Mouse (Mus musculus) thymus, postnatal 4 days (tissue): ENCODE measurements around the gene Wwox.

Source experiments
- DNase-seq: peaks from one replicate; pipeline ENCODE4 v3.0.0; 2021

Wwox gene

GRCm38 (mm10) chr8:114469208-114469590 is 29.7 kb downstream of the Wwox start:
- DNase-seq: no peak

DNA sequence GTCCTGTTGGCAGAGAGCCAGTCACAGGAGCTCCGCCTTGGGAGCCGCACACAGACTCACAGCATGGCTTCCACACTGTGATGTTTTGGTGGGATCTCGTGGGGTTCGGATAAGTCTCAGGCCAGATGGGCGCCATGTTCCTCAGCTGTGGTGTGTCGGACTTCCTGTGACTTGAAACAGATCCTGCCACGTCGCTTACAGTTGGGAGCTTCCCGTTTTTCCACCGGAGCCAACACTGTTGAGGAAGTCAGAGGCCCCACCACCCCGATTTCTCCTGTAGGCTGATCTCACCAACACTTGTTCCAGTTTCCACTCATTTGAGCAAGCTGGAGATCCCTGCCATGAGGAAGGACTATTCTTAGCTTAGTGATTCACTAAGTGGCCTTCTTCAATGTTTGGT is 34.1 kb downstream of the Wwox start:
- DNase-seq: no peak

DNA sequence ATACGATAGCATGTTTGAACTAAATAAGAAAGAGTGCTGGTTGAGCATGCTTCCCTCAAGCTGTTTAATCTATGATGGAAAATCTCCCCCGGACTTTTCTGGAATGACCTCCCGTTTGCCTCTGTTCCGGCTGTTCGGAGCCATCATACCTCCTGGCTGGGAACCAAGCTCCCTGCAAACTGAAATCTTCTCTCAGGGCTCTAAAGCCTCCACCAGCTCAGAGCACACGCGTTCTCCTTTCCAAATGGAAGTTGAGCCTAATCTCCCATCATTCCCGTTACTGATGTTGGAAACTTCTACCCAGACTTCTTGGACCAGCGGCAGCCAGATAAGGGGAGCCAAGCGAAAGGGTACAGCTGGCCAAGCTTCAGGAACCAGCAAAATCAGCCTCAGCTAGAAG is 37.5 kb downstream of the Wwox start:
- no peak for DNase-seq

DNA sequence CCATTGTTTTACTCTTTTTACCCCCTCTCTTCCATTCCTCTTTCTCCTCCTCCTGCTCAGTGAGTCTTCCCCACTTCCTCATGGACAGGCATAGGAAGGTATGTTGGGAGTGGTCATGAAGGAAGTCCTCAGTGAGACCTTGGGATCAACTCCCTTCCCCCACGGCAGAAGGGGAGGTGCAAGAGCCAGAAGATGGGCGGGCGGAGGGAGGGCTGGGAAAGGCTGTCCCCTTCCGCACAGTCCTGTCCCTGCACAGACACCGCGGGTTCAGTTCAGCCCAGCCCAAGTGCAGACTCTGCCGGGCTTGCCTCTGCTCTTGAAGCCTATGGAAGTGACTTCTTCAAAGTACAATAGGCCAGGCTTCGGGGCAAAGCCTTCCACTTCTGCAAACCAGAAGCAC is 38.3 kb downstream of the Wwox start:
- no peak for DNase-seq

DNA sequence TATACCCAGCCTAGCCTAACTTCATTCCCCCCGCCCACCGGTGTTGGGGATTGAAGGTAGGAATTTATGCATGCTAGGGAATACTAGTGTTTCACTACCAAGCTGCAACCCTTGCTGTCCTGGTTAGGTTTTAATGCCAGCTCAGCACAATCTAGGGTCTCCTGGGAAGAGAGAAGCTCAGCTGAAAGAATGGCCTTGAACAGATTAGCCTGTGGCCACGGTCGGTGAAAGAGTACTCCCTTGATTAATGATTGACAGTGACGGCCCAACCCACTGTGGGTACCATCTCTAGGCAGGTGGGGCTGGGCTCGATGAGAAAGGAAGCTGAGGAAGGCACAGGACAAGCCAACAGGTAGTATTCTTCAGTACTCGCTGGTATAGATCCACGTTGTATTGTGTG is 40.3 kb downstream of the Wwox start:
- DNase-seq: no peak

DNA sequence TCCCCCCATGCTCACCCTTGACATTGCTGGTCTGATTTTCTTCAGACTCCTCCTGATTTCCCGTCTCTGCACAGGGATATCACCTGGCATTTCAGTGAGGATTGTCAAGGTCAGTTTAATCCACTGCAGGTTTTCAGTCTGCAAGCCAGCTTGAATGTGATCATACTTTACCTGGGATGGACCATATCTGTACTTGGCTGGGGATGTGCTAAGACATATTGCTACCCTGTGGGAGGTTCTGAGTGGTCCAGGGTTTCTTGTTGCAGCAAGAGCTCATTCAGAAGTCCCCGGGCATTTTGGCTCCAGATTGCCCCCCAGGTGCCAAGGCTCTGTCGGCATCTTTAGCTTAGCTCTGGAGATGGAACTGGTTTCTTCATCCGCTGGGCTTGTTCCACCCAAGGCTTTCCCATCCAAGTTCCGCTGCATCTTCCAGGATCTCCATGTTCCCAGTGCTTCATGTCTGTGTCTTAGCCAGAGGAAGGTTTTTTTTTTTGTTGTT is 52.3 kb downstream of the Wwox start:
- no peak for DNase-seq

GRCm38 (mm10) chr8:114499448-114500144 is 60.1 kb downstream of the Wwox start:
- DNase-seq: no peak

GRCm38 (mm10) chr8:114501906-114502305 is 62.5 kb downstream of the Wwox start:
- no peak for DNase-seq

GRCm38 (mm10) chr8:114503196-114503595 is 63.7 kb downstream of the Wwox start:
- no peak for DNase-seq

DNA sequence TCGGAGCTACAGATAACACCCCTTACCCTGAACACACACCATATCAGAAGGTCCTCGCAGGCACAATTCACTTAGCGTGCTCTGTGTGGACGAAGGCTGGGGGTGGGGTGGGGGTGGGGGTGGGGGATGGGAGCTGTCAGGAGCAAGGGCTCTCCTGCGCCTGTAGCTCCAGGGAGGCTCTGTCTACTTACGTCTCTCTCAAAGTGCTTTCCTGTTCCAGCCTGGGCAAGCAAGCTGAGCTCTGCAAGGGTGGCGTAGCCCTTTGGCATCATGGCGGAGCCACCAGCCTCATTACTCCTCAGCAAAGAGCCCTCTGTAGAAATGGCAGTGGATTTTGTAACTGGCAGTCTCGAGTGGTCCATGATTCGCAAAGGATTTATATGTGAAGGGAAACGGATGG is 65.4 kb downstream of the Wwox start:
- no peak for DNase-seq

DNA sequence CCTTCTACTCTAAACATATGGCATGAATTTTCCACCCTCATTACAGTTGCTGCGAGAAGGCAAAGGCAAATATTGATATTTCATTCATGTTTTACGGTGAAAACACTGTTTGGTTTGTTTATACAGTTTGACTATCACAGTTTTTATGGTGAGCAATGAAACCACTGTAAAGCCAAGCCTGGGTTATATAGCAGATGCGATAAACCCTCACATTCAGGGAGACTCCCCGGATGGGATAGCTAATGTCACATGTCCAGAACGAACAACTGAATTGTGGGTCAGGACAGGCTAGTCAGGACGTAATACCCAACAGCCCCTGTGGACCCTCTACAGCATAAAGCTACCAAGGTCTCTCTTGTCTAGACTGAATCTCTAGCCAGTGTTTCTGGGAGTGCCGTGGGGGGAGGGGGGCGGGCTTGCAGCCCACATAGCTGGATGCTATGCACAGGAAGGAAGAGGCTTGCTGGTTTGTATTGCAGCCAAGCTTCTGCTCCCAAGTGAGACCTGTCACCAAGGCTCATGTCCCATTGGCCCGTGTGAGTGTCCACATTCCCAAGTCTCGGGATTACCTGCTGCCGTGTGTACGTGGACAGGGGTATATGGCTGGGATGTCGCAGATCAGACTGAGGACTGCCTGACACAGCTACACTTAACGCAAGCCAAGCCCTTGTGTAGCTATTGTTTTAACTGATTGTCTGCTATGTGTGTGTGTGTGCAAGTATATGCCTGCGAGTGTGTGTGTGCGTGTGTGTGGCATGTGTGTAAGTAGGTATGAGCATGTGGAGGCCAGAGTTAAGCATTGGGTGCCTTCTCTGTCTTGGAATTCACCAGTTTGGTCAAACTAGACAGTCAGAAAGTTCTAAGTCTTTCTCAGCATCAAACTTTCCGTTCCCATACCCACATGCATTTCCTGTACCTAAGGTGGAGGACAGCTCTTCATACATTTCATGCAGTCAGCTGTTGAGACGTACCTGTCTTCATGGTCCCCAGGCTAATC is 66.2 kb downstream of the Wwox start:
- no peak for DNase-seq

DNA sequence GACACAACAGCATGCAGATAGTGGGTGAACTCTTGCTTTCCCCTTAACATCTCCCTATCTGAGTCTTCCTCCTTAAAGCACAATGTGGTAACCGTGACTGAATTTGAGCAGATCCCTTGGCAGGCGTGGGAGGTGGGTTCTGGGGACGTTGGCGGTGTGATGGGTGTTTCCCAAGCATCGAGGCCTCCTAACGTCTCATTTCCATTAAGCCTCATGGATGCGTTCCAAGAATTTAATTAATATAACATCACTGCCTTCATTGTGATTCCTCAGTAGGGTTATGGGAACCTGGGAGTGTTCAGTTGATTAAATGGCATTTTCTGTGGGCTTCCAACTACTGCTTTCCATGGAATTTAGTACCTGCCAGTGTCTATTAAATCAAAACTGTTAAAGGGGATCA is 67.9 kb downstream of the Wwox start:
- DNase-seq: no peak

DNA sequence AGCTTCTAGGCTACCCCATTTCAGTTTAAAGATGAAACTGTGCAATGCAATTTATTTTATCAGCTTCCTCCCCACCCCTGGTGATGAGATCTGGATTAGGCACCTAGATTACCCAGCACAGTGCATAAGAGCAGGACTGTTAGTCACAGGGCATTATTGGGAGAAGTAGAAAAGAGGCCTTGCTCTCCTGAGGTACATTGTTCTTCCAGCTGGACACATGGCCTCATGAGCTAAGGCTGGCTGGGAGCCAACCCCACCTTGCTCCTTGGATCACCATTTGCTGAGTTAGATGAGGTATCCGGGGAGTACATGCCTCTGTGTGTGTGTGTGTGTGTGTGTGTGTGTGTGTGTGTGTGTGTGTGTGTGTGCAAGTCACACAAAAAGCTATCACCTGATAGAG is 70.8 kb downstream of the Wwox start:
- DNase-seq: no peak

DNA sequence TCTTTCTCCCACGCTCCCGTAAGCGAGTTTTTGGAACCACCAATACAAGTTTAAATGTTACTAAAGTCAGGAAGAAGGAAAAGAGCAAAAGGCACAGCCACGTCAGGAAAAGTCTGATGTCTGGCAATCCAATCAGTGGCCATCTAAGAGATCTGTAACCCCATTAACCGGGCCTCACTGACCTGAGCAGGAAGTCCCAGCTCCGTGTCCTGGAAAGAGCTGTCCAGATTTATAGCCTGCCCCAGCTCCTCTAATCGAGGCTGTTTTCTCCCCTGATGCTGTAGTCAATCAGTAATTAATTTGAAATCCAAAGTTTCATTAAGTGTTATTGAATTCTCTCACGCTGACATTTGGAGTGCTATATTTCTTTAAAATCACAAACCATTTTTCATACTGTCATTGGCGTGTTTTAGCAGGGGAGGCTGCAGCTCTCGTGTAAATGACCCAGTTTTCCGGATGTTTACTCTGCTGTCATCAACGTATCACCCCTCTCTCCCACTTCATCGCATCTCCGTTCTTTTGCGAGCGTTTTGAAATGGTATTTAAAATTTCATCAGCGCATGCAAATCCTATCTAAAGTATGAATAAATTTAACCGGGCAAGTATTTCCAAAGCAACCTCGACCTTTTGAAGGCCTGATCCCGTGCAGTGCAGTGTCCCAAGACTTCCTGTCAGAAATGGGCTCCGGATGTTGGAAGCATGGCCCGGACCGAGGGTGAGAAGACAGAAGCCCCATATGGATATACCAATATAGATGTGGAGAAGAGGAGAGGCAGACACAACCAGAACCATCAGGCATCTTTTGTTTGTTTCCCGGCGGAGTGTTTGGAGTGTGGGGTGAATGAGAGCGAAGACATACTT is 72.8 kb downstream of the Wwox start:
- DNase-seq: no peak

- no peak for DNase-seq
Observed at GRCm38 (mm10) chr8:114514692-114515091, 75.2 kb downstream of the Wwox start.

DNA sequence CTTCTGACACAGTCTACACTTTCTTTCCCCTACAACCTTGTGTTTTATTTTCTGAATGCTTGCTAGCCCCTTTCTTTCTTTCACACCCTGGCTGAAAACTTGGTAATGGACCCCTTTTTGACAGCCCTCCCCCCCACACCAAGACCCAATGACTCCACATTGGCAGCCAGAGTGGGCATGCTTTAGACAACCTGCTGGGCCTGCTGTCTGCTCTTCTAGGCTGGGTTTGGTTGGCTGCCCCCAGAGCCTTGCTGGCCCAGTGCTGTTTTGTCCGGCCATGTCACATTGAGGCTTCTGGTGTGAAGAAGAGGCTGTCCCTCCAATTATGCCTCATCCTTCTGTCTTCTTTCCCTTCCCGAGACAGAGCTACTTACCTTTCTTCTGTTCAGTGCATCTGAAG is 83.6 kb downstream of the Wwox start:
- DNase-seq: no peak

DNA sequence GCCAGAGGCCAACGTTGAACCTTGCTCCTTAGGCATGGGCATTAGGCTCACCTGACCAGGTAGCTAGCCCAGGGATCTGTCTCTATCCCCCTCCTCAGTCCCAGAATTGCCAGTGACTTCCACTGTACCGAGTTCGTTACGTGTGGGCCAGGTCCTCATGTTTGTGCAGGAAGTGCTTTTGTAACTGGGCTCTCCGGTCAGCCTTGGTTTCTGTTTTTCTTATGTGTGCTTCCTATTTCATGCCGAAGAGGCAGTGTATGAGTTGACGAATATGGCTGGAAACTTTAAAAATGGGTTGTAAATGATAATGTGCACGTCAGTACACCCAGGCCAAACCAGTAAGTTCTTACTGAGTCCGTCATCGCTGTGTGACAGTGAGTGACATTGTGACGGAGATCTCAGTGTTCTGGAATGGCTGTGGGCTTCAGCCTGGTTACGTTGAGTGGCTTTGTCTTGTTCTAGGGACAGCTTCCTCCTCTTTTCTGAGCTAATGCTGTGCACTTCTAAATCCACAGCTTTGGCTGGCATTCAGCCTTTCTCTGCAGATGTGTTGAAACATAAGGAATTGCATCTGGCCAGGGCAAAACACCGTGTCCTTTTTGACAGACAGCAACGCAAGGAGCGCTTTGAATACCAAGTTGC is 87.3 kb downstream of the Wwox start:
- no peak for DNase-seq

GRCm38 (mm10) chr8:114527648-114528221 is 88.3 kb downstream of the Wwox start:
- no peak for DNase-seq

GRCm38 (mm10) chr8:114529581-114529980 is 90.1 kb downstream of the Wwox start:
- no peak for DNase-seq

- no peak for DNase-seq
Observed at GRCm38 (mm10) chr8:114536201-114536600, 96.7 kb downstream of the Wwox start.

- peak; percentile 14 for DNase-seq
Observed at GRCm38 (mm10) chr8:114541132-114541531, 101.7 kb downstream of the Wwox start.

DNA sequence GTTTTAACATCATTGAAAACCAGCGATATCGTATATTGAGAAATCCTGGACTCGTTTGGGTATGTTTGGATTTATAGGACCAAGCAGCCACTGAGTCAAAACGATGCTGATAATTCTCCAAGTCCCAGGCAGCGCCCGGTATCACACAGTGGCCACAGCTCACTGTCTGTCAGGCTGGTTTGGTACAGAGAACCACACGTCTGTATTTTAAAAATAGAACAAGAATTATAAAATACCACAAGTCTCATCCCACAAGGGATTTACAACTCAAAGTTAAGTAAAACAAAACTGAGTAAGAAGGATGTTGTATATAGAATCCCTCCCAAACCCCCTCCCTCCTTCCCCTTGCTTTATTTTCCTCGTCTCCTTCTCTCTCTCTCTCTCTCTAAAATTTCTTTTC is 108.9 kb downstream of the Wwox start:
- no peak for DNase-seq
